Mouse (Mus musculus) adipocyte (in vitro differentiated cells): ENCODE results near the gene Scube2.

Experiments
- DNase-seq: peaks from one replicate; pipeline ENCODE4 v3.0.0-alpha.2; 2016; ENCODE audit warnings: low spot score

The Scube2 gene

DNA sequence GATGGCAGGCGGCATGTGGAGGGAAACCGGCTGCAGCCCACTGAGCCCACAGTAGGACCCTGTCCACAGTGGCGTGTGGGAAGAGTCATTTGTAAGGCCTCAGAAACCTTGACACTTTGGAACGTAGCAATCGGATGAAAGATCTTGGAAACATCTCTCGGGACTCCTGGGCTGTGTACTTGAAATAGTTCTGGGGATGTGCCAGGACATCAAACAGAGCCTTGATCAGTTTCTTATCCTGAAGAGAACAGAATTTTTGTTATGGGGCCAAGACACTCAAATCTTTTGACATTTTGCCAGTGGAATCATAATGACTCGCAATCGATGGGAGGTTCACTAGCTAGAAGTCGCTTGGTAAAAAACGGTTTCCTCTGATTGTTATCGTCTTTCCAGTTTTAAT, 66.3 kb downstream of the Scube2 start:
- no peak for DNase-seq

GRCm38 (mm10) chr7:109795564-109795963, 69.9 kb downstream of the Scube2 start:
- DNase-seq: no peak

- DNase-seq: no peak
Measured at GRCm38 (mm10) chr7:109794556-109794955, 70.9 kb downstream of the Scube2 start.

DNA sequence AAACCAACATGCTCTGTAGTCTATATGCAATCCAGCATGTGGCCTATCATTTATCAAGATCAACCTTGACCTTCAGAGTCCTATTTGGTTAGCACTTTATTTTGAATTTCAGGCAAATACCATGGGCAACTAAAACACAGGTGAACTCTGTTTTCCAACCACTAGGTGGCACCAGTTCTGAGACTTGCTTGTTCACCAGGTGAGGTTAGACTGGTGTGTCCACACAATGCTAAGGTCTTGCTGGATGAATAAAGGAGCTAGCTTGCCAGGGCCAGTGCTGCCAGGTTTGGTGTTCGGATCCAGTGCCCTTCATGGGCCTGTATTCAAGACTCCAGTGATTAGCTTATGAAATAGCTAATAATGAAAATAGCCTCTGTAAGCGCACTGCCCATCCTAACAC, 72.7 kb downstream of the Scube2 start:
- DNase-seq: peak; percentile 44

- no peak for DNase-seq
Measured at GRCm38 (mm10) chr7:109790818-109791217, 74.7 kb downstream of the Scube2 start.

DNA sequence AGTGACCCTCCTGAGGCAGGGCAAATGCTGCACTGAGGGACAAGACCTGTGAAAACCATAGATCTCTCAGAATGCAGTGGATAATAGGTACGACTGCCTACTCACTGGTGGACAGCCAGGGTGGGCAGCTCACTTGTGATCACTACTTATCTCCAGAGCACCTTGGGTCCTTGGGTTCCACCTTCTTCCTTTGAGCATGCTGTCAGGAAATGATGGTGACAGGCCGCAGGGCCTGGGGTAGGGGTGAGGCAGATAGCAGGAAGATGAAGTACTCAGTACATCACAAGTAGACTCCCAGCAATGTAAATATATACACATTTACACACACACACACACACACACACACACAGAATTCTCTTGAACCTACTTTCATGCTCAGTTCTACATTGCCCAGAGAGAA, 77.6 kb downstream of the Scube2 start:
- no peak for DNase-seq

- DNase-seq: no peak
Measured at GRCm38 (mm10) chr7:109783281-109783680, 82.2 kb downstream of the Scube2 start.

GRCm38 (mm10) chr7:109781470-109782203, 83.8 kb downstream of the Scube2 start, which contains the start of gene Nrip3:
Gene Nrip3, minus strand, starts transcription at chr7:109782025.
- no peak for DNase-seq

DNA sequence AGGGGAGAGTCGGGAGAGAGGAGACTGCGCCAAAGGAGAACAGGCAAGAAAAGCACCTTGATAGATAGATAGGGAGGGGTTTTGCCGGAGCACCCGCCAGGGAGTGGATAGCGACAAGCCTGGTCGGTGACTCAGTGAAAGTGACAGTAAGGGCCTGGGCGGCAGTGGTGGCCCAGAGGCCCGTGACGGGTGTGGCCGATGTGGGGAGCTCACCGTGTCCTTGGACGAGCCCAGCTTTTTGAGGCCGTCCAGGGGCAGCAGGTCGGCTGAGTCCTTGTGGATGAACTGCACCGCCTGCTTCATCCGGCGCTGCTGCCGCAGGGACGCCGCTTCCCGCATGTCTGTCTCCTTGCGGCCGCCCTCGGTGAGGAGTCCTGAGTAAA, 84.4 kb downstream of the Scube2 start:
- DNase-seq: no peak

- no peak for DNase-seq
Measured at GRCm38 (mm10) chr7:109772251-109772650, 93.2 kb downstream of the Scube2 start.

DNA sequence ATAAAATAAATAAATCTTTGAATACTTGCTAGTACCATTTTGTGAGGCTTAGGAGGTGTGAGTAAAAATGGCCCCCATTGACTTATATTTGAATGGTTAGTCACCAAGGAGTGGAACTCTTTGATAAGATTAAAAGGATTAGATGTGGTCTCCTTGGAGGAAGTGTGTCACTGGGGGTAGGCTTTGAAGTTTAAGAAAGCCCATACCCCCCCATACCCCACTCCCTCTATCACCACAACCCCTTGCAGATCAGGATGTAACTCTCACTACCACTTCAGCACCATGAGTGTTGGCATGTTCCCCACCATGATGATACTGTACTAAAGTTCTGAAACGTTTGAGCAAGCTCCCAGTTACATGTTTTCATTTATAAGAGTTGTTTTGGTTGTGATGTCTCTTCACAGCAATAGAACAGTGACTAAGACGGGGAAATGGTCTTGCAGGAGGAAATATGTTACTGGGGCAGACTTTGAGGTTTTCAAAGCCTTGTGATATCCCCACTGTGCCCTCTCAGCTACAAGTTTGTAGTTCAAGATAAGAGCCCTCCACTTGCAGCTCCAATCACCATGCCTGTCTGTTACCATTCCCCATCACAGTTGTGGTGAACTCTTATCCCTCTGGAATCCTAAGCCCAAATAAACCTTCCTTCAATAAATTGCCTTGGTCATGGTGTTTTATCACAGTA, 96.6 kb downstream of the Scube2 start:
- DNase-seq: no peak

GRCm38 (mm10) chr7:109767575-109768350, 97.7 kb downstream of the Scube2 start:
- DNase-seq: no peak

- DNase-seq: no peak
Measured at GRCm38 (mm10) chr7:109764009-109764408, 101.5 kb downstream of the Scube2 start.

DNA sequence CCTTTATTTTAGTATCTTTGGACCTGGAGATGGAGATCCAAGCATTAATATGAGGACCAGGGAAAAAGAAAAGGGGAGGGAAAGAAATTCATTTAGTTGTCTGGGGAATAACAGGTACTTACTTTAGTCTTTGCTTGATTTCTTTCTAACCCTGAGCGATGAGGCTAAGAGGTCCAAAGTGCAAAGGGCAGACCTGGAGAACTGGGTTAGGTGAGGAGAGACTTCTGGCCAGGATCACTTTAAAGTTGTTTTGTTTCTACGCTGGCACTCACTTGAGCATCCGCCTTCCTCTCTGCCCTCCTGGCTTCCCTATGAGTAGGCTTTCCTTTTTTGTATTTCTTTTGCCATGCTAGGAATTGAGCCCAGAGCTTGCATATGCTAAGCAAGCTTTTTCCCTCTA, 109.2 kb downstream of the Scube2 start:
- DNase-seq: no peak

DNA sequence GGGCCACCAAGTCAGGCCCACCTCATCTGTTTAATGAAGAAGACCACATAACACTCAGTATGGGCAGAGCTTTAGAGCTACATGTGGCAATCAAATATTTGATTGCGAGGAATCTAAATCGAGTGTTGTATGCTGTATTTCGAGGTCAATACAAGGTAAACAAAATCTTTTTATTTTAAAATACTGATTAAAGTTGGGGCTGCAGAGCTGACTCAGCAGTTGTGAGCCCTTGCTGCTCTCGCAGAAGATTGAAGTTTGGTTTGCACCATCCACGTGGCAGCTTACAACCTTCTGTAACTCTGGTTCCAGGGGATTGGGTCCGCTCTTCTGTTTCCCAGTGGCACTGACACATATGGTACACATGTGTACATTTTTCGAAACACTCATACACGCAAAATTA, 111.4 kb downstream of the Scube2 start:
- no peak for DNase-seq

DNA sequence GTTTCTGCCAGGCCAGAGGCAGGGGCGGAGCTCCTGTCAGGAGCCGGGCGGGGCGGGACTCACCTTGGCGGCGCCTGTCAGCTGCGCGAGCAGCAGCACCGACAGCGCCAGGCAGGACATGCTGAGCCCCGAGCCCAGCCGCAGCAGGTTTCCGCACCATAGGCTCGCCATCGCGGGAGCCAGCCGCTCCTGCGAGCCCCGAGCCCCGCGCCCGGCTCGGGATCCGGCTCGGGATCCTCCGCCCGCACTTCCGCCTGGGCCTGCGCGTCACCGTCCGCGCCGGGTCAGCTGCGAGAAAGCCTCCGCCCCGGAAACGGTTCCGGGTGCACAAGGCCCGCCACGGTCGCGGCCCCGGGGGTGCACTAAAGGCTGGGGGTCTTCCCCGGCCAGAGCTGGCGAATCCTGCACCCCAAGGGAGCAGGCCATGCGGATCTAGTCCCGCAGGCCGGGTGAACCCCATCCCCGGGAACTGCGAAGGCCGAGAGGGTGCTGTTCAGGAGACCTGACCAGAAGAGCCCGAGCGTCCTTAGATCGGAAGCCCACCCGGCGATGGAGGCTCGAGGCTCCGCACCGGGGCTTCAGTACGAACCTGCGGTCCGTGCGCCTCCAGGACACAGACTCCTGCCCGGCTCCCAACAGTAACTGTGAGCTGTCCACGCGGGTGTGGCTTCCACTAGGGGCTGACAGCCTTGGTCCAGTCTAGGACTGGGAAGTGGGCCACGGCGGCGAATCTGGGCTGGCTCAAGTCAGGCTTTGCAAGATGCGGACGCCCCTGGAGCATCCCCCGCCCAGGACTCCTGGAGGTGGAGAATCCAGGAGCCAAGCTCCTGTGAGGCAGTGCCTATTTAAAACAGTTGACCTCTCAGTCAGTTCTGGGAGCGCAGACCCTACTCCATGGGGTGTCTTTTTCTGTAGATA, 113.2 kb downstream of the Scube2 start, which contains the start of gene Tmem9b:
Tmem9b (minus strand) TSS at position 868 of the 918 bp plus-strand sequence.
- peak; percentile 59 for DNase-seq

- DNase-seq: no peak
Measured at GRCm38 (mm10) chr7:109751427-109752007, 114.0 kb downstream of the Scube2 start.
